Mouse (Mus musculus): ENCODE results near the gene Sh2d3c.

DNA sequence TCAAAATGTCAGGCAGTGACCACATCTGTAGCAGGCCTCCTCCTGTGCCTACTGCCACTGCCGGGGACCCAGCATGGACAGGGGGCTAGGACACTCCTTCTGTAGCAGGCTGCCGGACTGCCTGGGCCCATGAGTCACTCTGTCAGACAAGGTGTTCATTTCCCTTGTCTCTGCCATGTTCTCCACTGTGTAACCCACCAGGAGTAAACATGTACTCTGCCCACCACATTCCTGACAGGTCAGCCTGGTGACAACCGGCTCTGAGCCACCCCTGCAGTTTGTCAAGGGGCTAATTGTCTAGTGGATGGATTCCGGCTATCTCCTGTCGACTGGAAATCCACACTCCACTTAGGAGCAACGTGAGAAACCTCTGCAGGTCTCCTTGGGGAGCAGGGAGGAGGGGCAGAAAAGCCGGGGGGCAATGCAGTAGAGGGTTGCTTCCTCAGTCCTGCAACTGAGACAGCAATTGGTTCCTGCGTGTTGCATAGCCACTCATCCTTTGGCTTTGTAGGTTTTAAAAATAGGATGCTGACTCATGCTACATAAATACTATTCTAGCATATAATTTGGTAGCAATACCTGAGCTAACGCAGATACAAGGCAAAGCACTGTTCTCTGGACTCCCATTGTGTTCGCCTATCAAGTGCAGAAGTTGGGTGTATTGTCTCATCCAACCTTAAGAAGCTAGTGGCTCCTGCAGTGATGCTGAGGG, 77.6 kb downstream of the Sh2d3c start:
- TF ChIP-seq CTCF (IDR thresholded peaks at IDR 0.05; ENCODE audit: control insufficient read depth, insufficient read depth, insufficient replicate concordance, low read depth, low read length), result no peak
- TF ChIP-seq POLR2A (IDR thresholded peaks at IDR 0.05; ENCODE audit: control insufficient read depth, low read depth, low read length), result no peak
